Comparison of ENCODE assay signal across 8 mouse cellular contexts in genomic region chr11:67588828-67589314, GRCm38 (mm10).
A peak's percentile ranks its signal among the peaks of the same experiment; 100 is the strongest.
DNase-seq lines count a peak whose midpoint lies in the region; TF ChIP-seq lines count a peak whose summit lies in the region.

No protein-coding gene starts in this region.

- DNase-seq in cerebellum, adult 11-12 months, result peak; percentile 38
- no peak for DNase-seq in cerebellum, adult 8-10 months
- peak; percentile 71 for DNase-seq in 3134 (ENCODE audit: extremely low read depth, insufficient read length, low spot score)
- peak; percentile 21 to 23 for DNase-seq in cerebellum, postnatal 36 days
- peak; percentile 69 to 73 for DNase-seq in heart, postnatal 36 days
- DNase-seq in left cerebral cortex, postnatal 36 days (ENCODE audit: low spot score in 2 of 2), result peak; percentile 71 to 72
- peak; percentile 71 for DNase-seq in testis, postnatal 10 days (ENCODE audit: low spot score)

- no peak overlapping the region for H3ac ChIP-seq in myocyte (ENCODE audit: control insufficient read depth, insufficient read length)

- H3K36me3 ChIP-seq in myocyte (ENCODE audit: control insufficient read depth, insufficient read depth), result no peaks in the 10 kb centered on the region

- H3K4me2 ChIP-seq in myocyte (ENCODE audit: low read depth), result peak overlapping the region; percentile 57

- no peak overlapping the region for H3K4me3 ChIP-seq in myocyte

- TF ChIP-seq POLR2A in myocyte (IDR thresholded peaks at IDR 0.05; ENCODE audit: insufficient read length, low read depth), result no peak

- intact Hi-C loops in heart, postnatal 36 days (cut with DNase I), result no loop called here
- intact Hi-C loops in left cerebral cortex, postnatal 36 days (cut with DNase I), result no loop called here

- H3K27me3 ChIP-seq in myocyte (ENCODE audit: control insufficient read depth, insufficient read depth, insufficient read length), result no peaks in the 10 kb centered on the region

- H3K79me2 ChIP-seq in myocyte (ENCODE audit: control insufficient read depth, insufficient read depth), result no peaks in the 10 kb centered on the region

TF ChIP-seq in myocyte, 11 proteins besides CTCF, POLR2A, EP300 and RAD21:
- TF ChIP-seq REST (IDR thresholded peaks at IDR 0.05; ENCODE audit: insufficient read depth, insufficient read length) (no peak), TCF3 (IDR thresholded peaks at IDR 0.05; ENCODE audit: insufficient read length, low read depth) (peak; percentile 77), MYOD1 (IDR thresholded peaks at IDR 0.05; ENCODE audit: control insufficient read depth in 1 of 3, insufficient read length in 2 of 3, low read depth in 2 of 3) (peak in 2 of 3 experiments; percentile 42 to 79), MYOG (IDR thresholded peaks at IDR 0.05; ENCODE audit: control insufficient read depth in 1 of 3, insufficient read depth in 1 of 3, insufficient read length in 2 of 3, low read depth in 2 of 3) (peak in 2 of 3 experiments; percentile 59 to 79), TCF12 (IDR thresholded peaks at IDR 0.05; ENCODE audit: insufficient read depth, poor library complexity, severe bottlenecking) (peak; percentile 4)
